Mouse (Mus musculus) urinary bladder, postnatal 36 days (tissue): ENCODE measurements around the gene Gpr33.

Experiments used
- DNase-seq, 2 experiments: peaks; one replicate each; pipeline ENCODE4 v3.0.0; 2022; ENCODE audit warnings: low spot score in 2 of 2, mixed read lengths in 1 of 2

Gene Gpr33

DNA sequence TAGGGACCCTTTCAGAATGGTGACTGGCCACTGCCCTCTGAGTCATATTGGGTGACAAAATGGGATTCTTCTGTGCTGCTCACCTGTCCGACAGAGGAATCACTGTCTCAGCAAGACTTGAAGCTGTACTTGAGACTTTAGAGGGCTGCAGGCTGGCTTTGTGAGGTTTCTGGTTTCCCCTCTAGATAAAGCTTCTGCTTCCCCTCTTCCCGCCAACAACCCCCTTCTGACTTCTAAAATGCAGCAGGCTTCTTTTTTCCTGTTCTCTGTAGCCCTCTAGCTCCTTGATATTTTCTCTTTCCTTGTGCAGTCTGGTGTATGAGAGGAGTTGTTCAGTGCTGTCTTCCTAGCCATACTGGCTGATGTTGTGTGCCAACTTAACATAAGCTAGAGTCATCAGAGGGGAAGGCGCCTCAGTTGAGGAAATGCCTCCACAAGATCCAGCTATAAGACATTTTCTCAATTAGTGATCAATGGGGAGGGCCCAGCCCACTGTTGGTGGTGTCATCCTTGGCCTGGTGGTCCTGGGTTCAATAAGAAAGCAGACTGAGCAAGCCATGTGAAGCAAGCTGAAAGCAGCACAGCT is 42.6 kb downstream of the Gpr33 start:
- no peak for DNase-seq

DNA sequence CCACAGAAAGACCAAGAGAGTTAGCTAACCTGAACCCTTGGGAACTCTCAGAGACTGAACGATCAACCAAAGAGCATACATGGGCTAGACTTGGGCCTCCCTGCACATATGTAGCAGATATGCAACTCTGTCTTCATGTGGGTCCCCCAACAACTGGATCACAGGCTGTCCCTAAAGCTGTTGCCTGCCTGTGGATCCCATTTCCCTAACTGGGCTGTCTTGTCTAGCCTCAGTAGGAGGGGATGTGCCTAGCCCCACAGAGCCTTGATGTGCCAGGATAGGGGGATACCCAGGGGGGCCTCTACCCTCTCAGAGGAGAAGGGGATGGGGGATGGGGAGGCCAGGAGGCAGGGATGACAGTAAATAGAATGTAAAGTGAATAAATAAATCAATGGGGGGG is 44.2 kb downstream of the Gpr33 start:
- no peak for DNase-seq

DNA sequence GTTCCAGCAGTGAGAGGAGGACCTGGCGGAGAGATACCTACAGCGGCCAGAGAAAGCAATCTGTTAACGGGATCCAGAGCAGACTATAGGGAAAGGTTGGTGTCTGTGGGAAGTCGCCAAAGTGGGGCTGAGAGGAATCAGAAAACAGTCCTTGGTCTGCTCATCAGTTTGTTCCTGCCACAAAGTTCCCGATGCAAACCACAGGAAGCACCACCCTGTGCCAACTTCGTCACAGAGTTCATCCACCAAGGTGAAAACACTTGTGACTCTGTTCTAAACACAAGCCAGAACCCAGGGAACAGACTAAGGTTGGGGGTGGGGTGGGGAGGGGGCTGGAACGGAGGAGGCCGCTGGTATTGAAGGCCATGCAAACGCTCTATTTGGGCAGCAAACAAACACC is 51.3 kb downstream of the Gpr33 start:
- no peak for DNase-seq

DNA sequence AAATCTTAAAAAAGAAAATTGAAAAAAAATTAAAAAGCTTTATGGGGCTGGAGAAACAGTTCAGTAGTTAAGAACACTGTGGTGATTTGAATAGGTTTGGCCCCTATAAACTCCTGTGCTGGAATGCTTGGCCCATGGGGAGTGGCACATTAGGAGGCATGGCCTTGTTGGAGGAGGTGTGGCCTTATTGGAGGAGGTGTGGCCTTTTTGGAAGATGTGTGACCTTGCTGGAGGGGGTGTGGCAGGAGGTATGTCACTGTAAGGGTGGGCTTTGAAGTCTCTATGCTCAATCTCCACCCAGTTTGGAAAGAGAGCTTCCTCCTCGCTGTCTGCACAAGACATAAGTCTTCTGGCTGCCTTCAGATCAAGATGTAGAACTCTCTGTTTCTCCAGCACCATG is 53.5 kb downstream of the Gpr33 start:
- DNase-seq, result no peak
